Mouse (Mus musculus) cerebellum, adult 2 months (tissue): Measurements from ENCODE around the gene Dzip1l. TPM values are rescaled to one million over a fixed set of nuclear protein-coding genes. Genes with fewer than 3 reads are reported as not detected.

ENCODE experiments used
- DNase-seq, 2 experiments: peaks; one replicate each; pipeline ENCODE4 v3.0.0; 2021
- H3K27ac ChIP-seq: fragments of 200-500 bp; 2 replicates; pipeline ENCODE4 v1.5.1; 2012; ENCODE audit warnings: low read length, control low read depth, inconsistent platforms; ENCODE audit not compliant: insufficient read depth
- H3K27me3 ChIP-seq: fragments of 200-500 bp; 2 replicates; pipeline ENCODE4 v1.6.1; 2012; ENCODE audit warnings: inconsistent platforms, mild to moderate bottlenecking, low read length, moderate library complexity; ENCODE audit not compliant: control insufficient read depth, insufficient read depth
- H3K4me1 ChIP-seq: fragments of 200-500 bp; 2 replicates; pipeline ENCODE4 v1.6.1; 2011; ENCODE audit warnings: low read length; ENCODE audit not compliant: control insufficient read depth, insufficient read depth
- H3K4me3 ChIP-seq: fragments of 200-500 bp; replicated peaks from 2 replicates; pipeline ENCODE3; 2011; ENCODE audit warnings: mild to moderate bottlenecking, low read depth, low read length, control low read depth; ENCODE audit not compliant: insufficient read depth
- CTCF ChIP-seq: fragments of 200-500 bp; IDR thresholded peaks from 2 replicates; pipeline ENCODE4 v1.5.1; 2011; ENCODE audit warnings: low read depth, mild to moderate bottlenecking, control low read depth, low read length, moderate library complexity, borderline replicate concordance; ENCODE audit not compliant: insufficient read depth
- POLR2A ChIP-seq: fragments of 200-500 bp; IDR thresholded peaks from 2 replicates; pipeline ENCODE4 v1.6.1; 2011; ENCODE audit warnings: low read length, control low read depth, borderline replicate concordance; ENCODE audit not compliant: insufficient read depth
- WGBS: fragments of 180-500 bp; shearing (Covaris S2); methylation state at CpG from one replicate; pipeline ENCODE4 v1.1.7; 2018; 5-methylcytosine and 5-hydroxymethylcytosine counted together
- polyA plus RNA-seq: library from polyadenylated mRNA; depleted of rRNA; stranded (reverse); fragments of >200 nt; gene quantifications from 2 replicates; pipeline ENCODE4 v1.2.3, GENCODE M21; 2012

Gene Dzip1l
- polyA plus RNA-seq, 1 experiment = 8.5 TPM

DNA sequence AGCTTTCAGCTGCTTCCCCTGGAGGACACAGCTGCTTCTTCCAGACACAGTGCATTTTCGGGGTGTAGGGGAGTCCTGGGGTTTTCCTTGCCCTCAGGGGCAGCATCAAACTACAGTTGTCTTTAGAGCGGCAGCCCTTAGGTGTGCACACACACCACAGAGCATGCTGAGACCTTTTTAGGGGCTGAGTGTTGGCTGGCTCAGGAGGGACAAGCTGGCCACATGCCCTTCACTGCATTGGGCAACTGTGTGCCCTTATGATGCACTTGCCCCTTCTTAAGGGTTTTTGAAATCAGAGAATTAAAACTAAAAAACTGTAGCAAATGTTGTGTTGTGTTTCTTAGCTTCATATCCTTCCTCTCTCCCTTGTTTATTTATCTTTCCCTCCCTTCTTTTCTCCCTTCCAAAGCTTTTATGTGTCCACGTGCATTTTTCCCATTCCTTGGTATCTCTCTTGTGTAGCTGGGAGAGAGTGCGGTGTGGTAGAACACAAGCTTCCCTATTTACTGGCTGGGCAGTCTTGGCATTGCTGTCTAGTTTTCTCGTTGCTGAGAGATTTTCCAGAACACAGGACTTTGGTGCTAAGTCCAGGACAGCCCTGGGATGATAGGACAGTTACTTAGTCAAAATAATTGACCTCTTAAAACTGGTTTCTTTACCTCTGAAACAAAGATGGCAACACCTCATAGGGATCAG is 56.4 kb downstream of the Dzip1l start:
- Histone ChIP-seq H3K27me3 (no peaks in the 10 kb centered on the region), H3K27ac (no peak overlapping the region), H3K4me3 (no peak overlapping the region), H3K4me1 (no peaks in the 10 kb centered on the region)
- DNase-seq = no peak
- 30% methylated on average over 5 of the region's 5 CpGs for WGBS
- no peak for TF ChIP-seq CTCF
- TF ChIP-seq POLR2A = no peak

DNA sequence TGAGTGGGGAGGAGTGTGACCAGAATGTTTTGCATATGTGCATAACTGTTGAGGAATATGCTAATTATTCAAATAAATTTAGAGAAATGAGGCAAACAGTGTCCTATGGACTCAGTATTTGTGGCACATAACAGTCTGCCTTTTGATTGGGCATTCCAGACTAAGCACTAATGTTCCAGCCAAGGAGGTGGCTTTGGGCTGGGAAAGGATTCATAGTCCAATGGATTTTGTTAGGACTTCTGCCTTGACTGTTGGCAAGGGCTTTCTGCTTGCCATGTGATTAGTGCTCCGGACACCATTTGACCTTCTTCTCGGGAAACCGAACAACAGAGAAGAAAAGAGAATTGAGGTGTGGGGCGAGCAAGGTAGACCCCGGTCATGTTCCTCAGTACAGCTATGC is 60.5 kb downstream of the Dzip1l start:
- H3K27me3 ChIP-seq = no peaks in the 10 kb centered on the region
- TF ChIP-seq POLR2A (no peak), CTCF (no peak)
- WGBS = 91% methylated on average over 5 of the region's 5 CpGs
- no peak for DNase-seq
- no peak overlapping the region for H3K27ac ChIP-seq
- H3K4me1 ChIP-seq = no peaks in the 10 kb centered on the region
- H3K4me3 ChIP-seq = no peak overlapping the region

DNA sequence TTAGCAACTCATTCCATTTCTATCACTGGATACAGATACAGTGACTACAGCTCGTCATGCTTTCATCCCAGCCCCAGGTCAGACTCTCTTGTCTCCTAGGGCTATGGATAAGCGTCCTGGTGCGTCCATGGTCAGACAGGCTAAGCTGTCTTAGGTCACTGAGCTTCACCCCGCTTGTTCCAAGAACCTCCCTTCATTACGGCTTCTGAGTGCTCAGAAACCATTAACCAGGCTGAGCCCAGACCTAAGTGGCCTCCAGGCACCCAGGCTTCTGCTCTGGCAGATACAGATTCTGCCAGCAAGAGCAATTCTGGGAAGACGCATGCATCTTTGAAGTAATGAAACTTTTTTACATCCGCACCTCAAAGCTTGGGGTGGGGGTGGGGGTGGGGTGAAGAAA is 61.1 kb downstream of the Dzip1l start:
- TF ChIP-seq CTCF (no peak), POLR2A (no peak)
- Histone ChIP-seq H3K27ac (no peak overlapping the region), H3K4me3 (no peak overlapping the region), H3K27me3 (no peaks in the 10 kb centered on the region), H3K4me1 (no peaks in the 10 kb centered on the region)
- no peak for DNase-seq
- WGBS = 88% methylated on average over 7 of the region's 7 CpGs

DNA sequence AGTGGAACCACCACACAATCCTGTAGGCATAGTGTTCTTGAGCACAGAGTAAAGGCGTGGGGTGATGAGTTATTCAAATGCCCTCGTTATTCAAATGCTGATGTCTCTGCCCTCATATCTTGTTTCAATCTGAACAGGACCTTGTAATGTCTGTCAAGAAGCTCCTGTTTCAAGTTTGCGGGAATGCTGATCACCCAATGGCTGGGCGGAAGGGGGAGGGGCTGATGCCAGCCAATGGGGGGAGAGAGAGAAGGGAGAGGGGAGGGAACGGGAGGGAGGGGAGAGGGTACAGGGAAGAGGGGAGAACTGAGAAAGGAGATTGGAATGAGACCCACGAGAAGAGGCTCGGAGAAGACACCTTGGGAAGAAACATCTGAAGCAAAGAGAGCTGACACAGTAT is 65.7 kb downstream of the Dzip1l start:
- DNase-seq = no peak
- 74% methylated on average over 7 of the region's 7 CpGs for WGBS
- no peak overlapping the region for H3K27ac ChIP-seq
- no peaks in the 10 kb centered on the region for H3K4me1 ChIP-seq
- no peak for TF ChIP-seq POLR2A
- TF ChIP-seq CTCF = no peak
- no peaks in the 10 kb centered on the region for H3K27me3 ChIP-seq
- no peak overlapping the region for H3K4me3 ChIP-seq

DNA sequence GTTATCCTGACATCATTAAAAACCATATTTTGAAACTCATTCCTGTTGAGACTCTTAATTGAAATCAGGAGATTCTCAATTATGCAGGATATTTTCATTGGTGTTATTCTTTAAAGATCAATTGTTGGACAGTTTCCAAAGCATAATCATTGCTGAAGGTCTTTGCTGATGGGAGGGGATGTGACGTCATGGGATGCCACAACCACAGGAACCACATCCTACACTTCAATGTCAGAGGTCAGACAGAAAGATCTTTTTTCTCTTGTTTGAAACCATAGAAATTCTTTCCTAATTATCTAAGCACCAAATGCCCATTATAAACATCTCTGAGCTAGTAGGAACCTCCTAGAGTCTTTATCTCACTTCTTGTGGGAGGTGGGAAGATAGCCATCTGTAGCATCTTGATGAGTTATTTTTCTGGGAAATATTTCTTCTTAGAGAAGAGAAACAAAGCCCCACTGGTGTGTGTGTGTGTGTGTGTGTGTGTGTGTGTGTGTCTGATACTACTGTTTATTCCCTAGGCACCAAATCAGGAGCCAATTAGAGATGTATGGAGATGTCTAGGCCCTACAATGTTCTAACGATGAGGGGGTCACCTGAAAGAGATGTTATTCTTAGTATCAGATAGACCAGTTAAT is 70.6 kb downstream of the Dzip1l start:
- 85% methylated on average over 2 of the region's 2 CpGs for WGBS
- no peak for DNase-seq
- no peaks in the 10 kb centered on the region for H3K4me1 ChIP-seq
- no peak overlapping the region for H3K4me3 ChIP-seq
- H3K27me3 ChIP-seq = no peaks in the 10 kb centered on the region
- TF ChIP-seq CTCF = no peak
- no peak for TF ChIP-seq POLR2A
- H3K27ac ChIP-seq = no peak overlapping the region

DNA sequence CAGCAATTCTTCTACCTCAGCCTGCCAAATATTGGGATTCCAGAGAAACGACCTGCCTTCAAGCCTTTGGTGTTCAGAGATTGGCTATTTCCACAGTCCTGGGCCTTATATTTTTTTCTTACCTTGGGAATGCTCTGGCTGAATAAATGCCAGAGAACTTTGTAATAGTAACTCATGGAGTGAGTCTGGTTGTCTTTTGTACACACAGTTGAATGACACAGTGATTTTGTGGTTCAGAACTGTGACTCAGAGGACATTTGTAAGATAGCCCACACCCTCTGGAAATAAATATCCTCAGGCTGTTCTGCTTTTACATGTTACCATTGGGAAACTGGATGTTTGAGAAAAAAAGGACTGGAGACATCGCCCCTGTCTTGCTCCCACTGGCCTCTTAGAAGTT is 71.9 kb downstream of the Dzip1l start:
- no peak for TF ChIP-seq POLR2A
- no peak for TF ChIP-seq CTCF
- 72% methylated on average over 2 of the region's 2 CpGs for WGBS
- no peak overlapping the region for H3K4me3 ChIP-seq
- no peaks in the 10 kb centered on the region for H3K4me1 ChIP-seq
- no peak for DNase-seq
- no peak overlapping the region for H3K27ac ChIP-seq
- no peaks in the 10 kb centered on the region for H3K27me3 ChIP-seq

DNA sequence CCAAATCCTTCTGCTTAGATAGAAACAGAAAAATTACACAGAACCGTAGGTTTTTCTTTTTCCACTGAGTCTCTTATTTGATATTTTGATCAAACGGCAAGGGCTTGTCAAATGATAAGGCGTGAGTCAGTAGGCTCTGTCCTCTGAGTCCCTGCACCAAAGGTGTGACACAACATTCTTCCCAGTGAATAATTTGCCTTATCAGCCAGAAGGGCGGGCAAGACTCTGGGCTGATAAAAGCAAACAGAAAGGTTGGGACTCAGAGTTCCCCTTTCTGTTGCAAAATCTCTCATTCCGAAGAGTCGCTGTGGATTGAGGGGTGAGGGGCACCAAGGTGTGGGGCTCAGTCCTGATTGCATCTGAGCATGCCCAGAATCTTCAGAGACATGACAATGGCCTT is 72.9 kb downstream of the Dzip1l start:
- H3K4me3 ChIP-seq = no peak overlapping the region

DNA sequence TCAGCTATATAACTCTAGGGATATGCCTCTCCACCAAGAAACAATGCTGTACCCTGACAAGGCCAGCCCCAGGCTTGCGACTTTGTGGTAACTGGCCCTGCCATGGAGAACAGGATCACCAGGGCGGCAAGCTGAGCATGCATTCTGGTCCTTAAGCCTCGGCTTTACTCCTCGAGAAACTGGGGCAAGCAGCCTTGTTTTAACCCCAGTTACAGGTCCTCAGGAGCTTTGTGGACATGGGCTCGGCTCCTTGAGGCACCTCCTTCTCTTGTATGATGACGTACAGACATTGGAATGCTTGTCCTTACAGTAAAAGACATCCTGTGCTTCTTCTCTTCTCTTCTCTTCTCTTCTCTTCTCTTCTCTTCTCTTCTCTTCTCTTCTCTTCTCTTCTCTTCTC is 74.4 kb downstream of the Dzip1l start:
- TF ChIP-seq CTCF (no peak), POLR2A (no peak)
- 77% methylated on average over 6 of the region's 6 CpGs for WGBS
- H3K27me3 ChIP-seq = no peaks in the 10 kb centered on the region; the same call in 1 of the 2 replicates
- no peak overlapping the region for H3K27ac ChIP-seq
- DNase-seq = no peak
- no peak overlapping the region for H3K4me3 ChIP-seq
- no peaks in the 10 kb centered on the region for H3K4me1 ChIP-seq

More for the DNA sequence above, 72.9 kb downstream of the Dzip1l start:
- no peak for TF ChIP-seq POLR2A
- no peak for TF ChIP-seq CTCF
- no peaks in the 10 kb centered on the region for H3K27me3 ChIP-seq
- no peak overlapping the region for H3K27ac ChIP-seq
- WGBS = 94% methylated on average over 6 of the region's 6 CpGs
- DNase-seq = no peak
- no peaks in the 10 kb centered on the region for H3K4me1 ChIP-seq
